Mouse (Mus musculus) mesoderm, embryonic 11.5 days (tissue): Measurements from ENCODE around the gene Arhgap15.

ENCODE experiments used
- DNase-seq: peaks from one replicate; pipeline ENCODE4 v3.0.0-alpha.2; 2012; ENCODE audit warnings: low read depth, low spot score

The Arhgap15 gene

DNA sequence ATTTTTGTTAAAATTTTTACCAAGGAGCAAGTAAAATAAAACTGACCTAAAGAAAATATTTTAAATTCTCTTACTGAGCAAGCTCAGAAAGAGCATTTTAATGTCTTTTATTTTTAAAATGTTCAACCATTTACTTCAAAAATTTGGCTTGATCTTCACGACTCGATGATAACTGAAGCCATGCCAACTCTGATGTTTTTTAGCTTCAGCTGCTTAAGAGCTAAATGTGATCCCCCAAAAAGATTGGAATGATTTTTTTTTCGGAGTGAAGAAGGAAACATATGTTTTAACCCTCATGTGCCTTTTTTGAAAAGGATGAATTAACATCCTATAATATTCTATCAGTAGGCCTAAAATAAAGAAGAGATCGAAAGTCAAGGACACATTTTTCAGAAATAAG lies 605.0 kb downstream of the Arhgap15 start:
- DNase-seq, result no peak

GRCm38 (mm10) chr2:44354786-44355185 lies 606.2 kb downstream of the Arhgap15 start:
- DNase-seq, result no peak

- DNase-seq, result no peak
Measured at GRCm38 (mm10) chr2:44355316-44355715, 606.7 kb downstream of the Arhgap15 start.

- no peak for DNase-seq
Measured at GRCm38 (mm10) chr2:44356248-44356886, 607.7 kb downstream of the Arhgap15 start.

DNA sequence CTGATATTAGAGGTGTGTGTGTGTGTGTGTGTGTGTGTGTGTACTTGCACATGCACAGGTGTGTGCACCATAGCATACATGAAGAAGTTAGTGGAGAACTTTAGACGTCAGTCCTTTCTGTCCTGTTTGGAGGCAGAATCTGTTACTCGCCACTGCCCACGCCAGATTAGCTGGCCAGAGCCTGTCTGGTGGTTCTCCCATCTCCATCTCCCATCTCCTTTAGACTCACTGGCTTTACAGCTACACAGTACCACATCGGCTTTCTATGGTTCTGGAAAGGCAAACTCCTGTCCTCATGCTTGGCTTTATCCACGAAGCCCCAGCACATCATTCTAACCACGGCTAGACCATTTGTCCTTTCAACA lies 608.2 kb downstream of the Arhgap15 start:
- DNase-seq, result no peak

GRCm38 (mm10) chr2:44380225-44380624 lies 631.6 kb downstream of the Arhgap15 start:
- no peak for DNase-seq

DNA sequence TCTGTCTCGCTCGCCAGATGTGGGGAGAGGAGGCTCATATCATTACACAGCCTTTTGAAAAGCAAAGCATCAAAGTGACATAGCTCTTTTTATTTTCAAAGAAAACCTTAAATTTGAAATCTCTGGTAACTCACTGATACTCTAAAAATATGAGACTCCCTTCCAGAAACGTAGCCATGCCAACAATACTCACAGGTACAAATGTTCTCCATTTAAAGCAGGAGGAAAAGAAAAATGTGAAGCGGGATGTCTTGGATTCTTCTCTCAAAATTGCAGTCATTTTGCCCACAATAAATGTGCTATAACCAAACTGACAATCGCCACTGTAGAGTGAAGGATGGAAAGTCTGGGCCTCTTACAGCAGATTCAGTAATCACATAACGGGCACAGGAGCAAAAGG lies 635.9 kb downstream of the Arhgap15 start:
- no peak for DNase-seq

DNA sequence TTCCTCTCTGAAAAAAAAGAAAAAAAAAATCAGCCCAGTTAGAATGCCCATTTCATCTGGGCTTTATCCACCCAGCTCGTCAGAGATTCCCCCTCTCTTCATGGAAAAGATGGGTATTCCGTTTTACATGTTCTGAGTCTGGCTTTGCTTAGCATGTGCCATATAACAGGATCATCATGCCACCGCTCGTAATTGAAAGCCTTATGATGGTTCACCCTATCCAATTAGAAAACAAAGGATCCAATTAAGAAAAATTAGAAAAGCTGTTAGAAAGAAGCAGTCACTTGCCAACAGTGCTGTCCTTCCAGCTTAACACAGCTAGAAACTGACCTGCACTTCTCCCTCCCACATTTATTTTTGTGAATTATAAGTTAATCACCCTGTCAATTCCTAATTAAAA lies 640.9 kb downstream of the Arhgap15 start:
- DNase-seq, result no peak

DNA sequence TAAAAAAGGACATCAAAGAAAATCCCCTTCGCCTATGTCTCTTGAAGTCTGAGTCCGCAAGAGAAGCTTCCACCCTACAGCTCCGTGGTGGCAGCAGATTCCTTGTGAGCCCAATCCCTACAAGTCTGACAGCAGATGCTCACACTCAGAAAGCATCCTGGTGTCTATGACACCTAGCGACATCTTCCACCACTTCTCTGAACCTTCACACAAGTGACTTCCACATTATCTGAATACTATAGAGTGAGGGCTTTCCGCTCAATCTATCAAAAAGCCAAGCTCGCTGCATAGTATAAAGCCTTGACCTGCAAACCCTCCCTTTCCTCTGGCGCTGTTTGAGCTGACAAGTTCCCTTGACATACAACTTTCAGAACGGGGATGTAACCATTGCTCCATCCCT lies 645.2 kb downstream of the Arhgap15 start:
- DNase-seq, result no peak

GRCm38 (mm10) chr2:44394956-44395501 lies 646.4 kb downstream of the Arhgap15 start:
- DNase-seq, result no peak

- no peak for DNase-seq
Measured at GRCm38 (mm10) chr2:44395577-44395976, 647.0 kb downstream of the Arhgap15 start.

DNA sequence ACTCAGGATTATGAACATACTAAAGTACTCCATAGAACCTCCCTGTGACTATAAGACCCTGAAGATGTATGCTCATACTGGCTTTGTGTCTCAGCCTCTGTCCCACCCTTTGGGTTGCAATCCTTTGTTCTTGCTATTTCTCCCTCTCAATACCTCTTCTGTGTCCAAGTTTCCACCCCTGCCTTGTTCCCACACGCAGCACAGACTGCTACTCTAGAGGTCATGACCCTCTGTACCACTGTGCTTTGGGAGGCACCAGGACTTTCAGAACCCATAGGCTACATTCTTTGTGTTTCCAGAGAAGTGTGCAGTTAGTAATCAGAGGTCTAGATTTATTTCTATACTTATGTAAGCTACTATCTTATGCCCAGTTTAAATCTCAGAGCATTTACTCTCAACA lies 648.6 kb downstream of the Arhgap15 start:
- peak; percentile 46 for DNase-seq

DNA sequence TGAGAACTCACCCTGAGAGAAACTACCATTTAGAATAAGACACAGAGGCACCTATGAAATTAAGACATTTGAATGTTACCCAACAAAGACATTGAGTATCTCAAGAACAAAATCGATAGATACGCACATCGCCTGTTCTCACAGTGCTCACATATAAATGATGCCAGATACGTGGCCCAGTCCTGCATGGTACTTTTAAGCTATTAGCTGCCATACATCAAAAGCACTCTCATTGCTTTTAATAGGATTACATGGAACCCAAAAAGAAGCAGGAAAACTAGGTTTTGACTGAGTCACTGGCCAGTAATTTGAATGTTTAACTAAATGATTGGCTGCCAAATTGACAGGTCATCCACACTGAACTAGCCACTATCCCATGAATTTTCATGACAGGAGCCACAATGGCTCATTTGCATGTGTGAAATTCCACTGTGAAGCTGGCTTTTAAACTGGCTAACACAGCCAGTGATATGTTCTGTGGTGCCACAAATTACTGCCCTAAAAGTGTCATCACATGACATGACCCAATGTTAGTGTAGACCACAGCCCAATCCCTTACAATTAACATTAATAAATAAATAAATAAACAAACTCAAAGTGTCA lies 649.2 kb downstream of the Arhgap15 start:
- peak; percentile 55 for DNase-seq

GRCm38 (mm10) chr2:44399191-44399926 lies 650.7 kb downstream of the Arhgap15 start:
- DNase-seq, result no peak

DNA sequence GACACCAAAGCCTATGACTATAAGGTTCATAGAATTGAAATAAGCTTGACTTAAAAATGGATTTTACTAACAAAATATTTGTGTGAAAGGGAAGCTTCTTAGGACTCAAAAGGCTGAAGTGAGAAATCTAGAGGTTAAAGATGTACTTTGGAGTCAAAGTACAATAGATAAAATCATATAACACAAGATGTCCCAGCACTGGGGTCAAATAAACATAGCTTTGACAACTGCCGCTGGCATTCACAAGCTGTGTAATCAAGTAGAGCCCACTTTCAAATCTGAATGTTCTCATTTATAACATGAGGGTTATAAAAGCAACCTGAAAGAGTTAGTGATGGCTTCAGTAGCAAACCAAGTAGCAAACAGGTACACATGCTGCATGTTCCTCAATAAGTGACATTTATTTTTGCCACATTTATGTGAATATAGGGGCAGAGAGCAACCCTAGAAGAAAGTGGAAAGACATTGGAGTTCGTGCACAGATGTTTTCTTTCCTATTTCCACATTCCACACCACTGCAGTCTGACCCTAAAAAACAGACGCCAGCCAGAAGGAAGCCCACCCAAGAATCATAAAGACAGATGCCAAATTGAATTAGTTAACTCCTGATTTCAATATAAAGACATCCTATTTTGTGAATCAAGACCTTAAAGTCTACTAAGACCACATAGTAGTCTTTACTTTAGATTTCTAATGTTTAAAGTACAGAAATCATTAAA lies 653.2 kb downstream of the Arhgap15 start:
- no peak for DNase-seq

DNA sequence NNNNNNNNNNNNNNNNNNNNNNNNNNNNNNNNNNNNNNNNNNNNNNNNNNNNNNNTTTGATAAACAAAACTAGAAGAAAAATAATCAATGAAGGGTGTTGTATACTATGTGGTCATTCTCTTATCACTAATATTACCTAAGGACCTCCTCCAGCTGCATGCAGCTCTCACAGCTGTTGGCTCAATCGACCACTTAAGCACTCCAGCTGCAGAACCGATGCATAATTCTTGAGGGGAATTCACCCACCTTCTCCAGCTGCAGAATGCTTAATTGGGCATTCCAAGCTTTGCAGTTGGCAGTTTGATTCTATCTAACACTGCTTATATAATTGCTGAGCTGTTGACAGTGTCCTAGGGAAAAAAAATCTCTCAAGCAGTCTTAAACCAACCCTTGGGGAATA lies 663.0 kb downstream of the Arhgap15 start:
- no peak for DNase-seq

GRCm38 (mm10) chr2:44416331-44416730 lies 667.7 kb downstream of the Arhgap15 start:
- DNase-seq, result no peak

DNA sequence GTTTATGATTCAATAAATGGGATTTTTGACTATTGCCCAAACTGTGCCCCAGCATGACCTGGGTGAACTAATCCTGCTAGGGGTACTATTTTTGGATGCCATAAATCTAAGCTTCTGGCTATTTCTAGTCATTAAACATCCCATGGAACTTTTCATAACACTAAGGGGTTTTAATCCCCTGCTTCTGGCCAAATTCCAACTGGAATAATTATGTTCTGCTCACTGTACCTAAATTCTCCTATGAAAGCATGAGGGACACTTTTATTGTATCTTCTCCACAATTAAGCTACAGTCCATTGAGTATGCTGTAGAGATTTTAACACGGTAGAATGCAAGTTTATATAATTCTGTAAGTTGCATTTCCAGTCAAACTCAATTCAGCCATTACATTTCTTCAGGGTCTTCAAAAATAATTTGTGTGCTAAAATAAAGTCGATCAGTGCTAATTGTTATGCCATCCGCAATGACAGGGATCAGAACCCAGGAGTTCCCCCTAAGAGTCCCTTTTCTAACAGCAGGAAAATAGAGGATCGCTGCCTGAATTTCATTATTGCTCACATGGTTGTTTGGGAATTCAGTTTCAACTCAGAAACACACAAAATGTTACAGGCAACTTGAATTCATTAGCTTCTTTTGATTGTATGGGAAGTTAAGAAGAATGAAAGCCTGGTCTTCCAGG lies 671.1 kb downstream of the Arhgap15 start:
- DNase-seq, result no peak

DNA sequence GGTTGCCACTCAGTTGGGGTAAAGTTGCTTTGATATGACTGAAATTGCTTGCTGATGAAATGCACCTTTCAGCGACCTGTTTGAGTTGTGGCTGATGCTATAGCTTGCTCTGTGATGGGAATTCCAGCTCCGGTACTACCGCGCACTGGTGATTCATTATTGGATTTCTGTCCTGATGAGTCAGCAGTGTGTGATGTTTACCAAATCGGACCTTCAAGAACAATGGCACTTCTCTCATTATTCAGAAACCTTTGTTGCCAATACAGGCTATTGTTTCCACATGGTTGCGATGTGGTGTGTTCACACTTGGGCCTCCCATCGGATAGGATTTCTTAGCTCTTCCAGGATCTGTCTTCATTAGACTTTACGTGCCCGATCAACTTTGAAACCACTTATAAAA lies 681.9 kb downstream of the Arhgap15 start:
- no peak for DNase-seq

DNA sequence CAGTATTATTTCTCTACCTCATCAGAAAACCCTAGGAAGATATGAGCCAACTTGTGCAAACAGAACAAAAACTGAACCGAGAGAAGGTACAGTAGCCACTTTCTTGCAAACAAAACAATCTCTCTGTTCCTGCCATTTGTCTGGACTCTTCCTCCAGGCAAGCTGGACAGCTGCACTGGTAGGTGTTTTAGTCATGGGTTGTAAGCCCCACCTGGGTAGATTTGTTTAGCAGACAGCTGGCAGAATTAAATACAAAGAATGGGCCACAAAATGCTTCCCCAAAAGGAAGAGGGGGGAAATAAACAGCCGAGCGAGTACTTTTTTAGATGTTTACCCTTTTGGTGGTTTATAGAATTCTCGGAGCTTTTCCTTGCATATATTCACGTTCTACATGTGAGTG lies 688.0 kb downstream of the Arhgap15 start:
- no peak for DNase-seq

GRCm38 (mm10) chr2:44437496-44438057 lies 689.0 kb downstream of the Arhgap15 start:
- no peak for DNase-seq
